Mouse (Mus musculus): ENCODE data around the gene Phf21a. TPM values are rescaled to one million over a fixed set of nuclear protein-coding genes. Genes with fewer than 3 reads are reported as not detected.

Gene Phf21a
- polyA plus RNA-seq, 1 experiment, result not detected

DNA sequence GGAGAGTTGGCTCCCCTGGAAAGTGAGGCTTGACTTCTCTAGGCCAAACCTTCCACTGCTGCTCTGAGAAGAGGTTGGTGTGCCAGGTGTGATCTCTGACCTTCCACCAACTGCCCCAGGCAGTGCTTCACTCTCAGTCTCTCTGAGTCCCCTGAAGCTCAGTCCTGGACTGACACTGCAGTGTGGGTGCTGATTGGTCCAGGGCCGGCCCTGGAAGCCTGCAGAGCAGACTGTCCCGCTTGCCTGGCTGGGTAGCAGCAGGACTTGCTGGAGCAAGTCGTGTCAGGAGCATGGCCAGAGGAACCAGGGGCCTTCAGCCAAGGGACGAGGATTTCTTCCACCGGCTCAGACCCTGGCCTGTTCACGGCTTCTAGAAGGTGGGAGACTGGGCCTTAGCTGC is 311.8 kb downstream of the Phf21a start:
- Histone ChIP-seq H3K27ac (ENCODE audit: insufficient read depth, low read depth, low read length) (no peak overlapping the region), H3K4me1 (ENCODE audit: control insufficient read depth, insufficient read depth, low read length) (peaks cover 19% of the 10 kb centered on the region), H3K4me3 (ENCODE audit: insufficient read depth, low read depth, low read length) (no peak overlapping the region)
- WGBS, result 78% methylated on average over 6 of the region's 6 CpGs
- TF ChIP-seq POLR2A (IDR thresholded peaks at IDR 0.05; ENCODE audit: insufficient read depth, low read depth, low read length), result no peak
- no peak for TF ChIP-seq CTCF (IDR thresholded peaks at IDR 0.05; ENCODE audit: insufficient read depth, low read depth, low read length)

DNA sequence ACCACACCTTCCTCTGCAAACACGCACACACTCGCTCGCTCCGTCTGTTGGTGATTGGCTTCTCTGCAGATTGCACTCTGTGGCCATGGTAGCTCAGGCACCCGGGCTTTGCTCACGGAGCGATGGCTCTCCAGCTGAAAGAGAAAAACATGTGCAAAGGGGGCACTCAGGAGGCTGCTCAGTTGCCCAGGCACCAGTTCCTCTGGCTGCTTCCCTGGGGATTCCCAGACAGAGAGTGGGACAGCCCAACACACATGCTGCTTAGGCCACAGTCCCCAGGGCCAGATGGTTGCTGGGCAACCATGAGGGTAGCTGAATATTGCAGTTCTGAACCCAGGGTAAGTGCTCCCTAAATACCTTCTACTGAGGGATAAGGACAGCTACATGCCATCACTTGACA is 312.8 kb downstream of the Phf21a start:
- no peak overlapping the region for H3K4me3 ChIP-seq (ENCODE audit: insufficient read depth, low read depth, low read length)
- no peak overlapping the region for H3K27ac ChIP-seq (ENCODE audit: insufficient read depth, low read depth, low read length)
- peaks cover 12% of the 10 kb centered on the region for H3K4me1 ChIP-seq (ENCODE audit: control insufficient read depth, insufficient read depth, low read length)
- 82% methylated on average over 7 of the region's 7 CpGs for WGBS
- TF ChIP-seq CTCF (IDR thresholded peaks at IDR 0.05; ENCODE audit: insufficient read depth, low read depth, low read length) (no peak), POLR2A (IDR thresholded peaks at IDR 0.05; ENCODE audit: insufficient read depth, low read depth, low read length) (no peak)

- WGBS, result 80% methylated on average over 18 of the region's 18 CpGs
- Histone ChIP-seq H3K27ac (ENCODE audit: insufficient read depth, low read depth, low read length) (no peak overlapping the region), H3K4me3 (ENCODE audit: insufficient read depth, low read depth, low read length) (no peak overlapping the region), H3K4me1 (ENCODE audit: control insufficient read depth, insufficient read depth, low read length) (peaks cover 7% of the 10 kb centered on the region; the same call in 1 of the 2 replicates)
- TF ChIP-seq CTCF (IDR thresholded peaks at IDR 0.05; ENCODE audit: insufficient read depth, low read depth, low read length) (no peak), POLR2A (IDR thresholded peaks at IDR 0.05; ENCODE audit: insufficient read depth, low read depth, low read length) (no peak)
These were observed 315.6 kb downstream of the Phf21a start for GRCm38 (mm10) chr2:92408309-92409045.

DNA sequence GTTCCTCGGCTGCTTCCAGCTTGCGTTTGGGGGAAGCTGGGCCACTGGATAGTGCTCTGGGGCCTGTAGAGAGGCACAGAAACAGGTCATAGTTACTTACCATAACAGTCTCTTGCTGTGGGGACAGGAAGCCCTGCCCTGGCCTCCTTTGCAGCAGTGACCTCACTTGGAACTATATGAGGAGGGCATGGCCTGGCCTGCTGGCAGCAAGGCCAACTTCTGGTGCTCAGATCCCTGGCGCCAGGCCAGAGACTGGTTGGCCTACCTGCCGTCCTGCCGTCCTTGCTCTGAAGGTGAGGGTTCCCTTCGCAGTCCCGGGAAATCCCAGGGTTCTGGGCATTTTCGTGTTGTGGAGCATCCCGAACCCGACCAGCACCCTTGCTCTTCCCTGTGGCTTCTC is 318.8 kb downstream of the Phf21a start:
- H3K27ac ChIP-seq (ENCODE audit: insufficient read depth, low read depth, low read length), result no peak overlapping the region
- WGBS, result 84% methylated on average over 10 of the region's 10 CpGs
- 0 out of 2 replicates have a peak, but pooled peaks cover 3% of the 10 kb centered on the region for H3K4me1 ChIP-seq (ENCODE audit: control insufficient read depth, insufficient read depth, low read length)
- H3K4me3 ChIP-seq (ENCODE audit: insufficient read depth, low read depth, low read length), result no peak overlapping the region
- TF ChIP-seq POLR2A (IDR thresholded peaks at IDR 0.05; ENCODE audit: insufficient read depth, low read depth, low read length), result no peak
- no peak for TF ChIP-seq CTCF (IDR thresholded peaks at IDR 0.05; ENCODE audit: insufficient read depth, low read depth, low read length)

Other genes with a start within 250 kb of the Phf21a start
- not detected in 2 replicates for gene Chrm4, start 165.9 kb upstream of the Phf21a start, polyA plus RNA-seq (2012; ENCODE audit: insufficient read depth, insufficient read length, low replicate concordance, missing spikeins)
- gene Mdk, start 160.8 kb upstream of the Phf21a start, polyA plus RNA-seq (2012; ENCODE audit: insufficient read depth, insufficient read length, low replicate concordance, missing spikeins), result not detected in 2 replicates
- gene Gm9821, start 147.4 kb upstream of the Phf21a start, polyA plus RNA-seq (2012; ENCODE audit: insufficient read depth, insufficient read length, low replicate concordance, missing spikeins), result not detected in 2 replicates
- 328 TPM in 1 of 2 replicates, not detected in the other for gene Dgkz, start 117.3 kb upstream of the Phf21a start, polyA plus RNA-seq (2012; ENCODE audit: insufficient read depth, insufficient read length, low replicate concordance, missing spikeins)
- gene Creb3l1, start 68.6 kb upstream of the Phf21a start, polyA plus RNA-seq (2012; ENCODE audit: insufficient read depth, insufficient read length, low replicate concordance, missing spikeins), result not detected in 2 replicates